Mouse (Mus musculus) limb, embryonic 10.5 days (tissue): Measurements from ENCODE around the gene Snx21. TPM values are rescaled to one million over a fixed set of nuclear protein-coding genes. Genes with fewer than 3 reads are reported as not detected.

Experiments used
- DNase-seq: peaks from one replicate; pipeline ENCODE4 v3.0.0-alpha.2; 2017; ENCODE audit warnings: low spot score
- H3K27ac ChIP-seq: fragments of 300-500 bp; sonication (generic); 2 replicates; pipeline ENCODE4 v1.5.1; 2016; ENCODE audit warnings: mild to moderate bottlenecking
- H3K27me3 ChIP-seq: fragments of 300-500 bp; sonication (generic); 2 replicates; pipeline ENCODE4 v1.6.1; 2016; ENCODE audit warnings: low read depth, mild to moderate bottlenecking; ENCODE audit not compliant: poor library complexity, severe bottlenecking
- H3K36me3 ChIP-seq: fragments of 300-500 bp; sonication (generic); 2 replicates; pipeline ENCODE4 v1.6.1; 2016; ENCODE audit warnings: mild to moderate bottlenecking, moderate library complexity
- H3K4me1 ChIP-seq: fragments of 300-500 bp; sonication (generic); 2 replicates; pipeline ENCODE4 v1.6.1; 2016
- H3K4me3 ChIP-seq: fragments of 300-500 bp; sonication (generic); 2 replicates; pipeline ENCODE4 v1.5.1; 2016; ENCODE audit warnings: mild to moderate bottlenecking, moderate library complexity
- H3K9me3 ChIP-seq: fragments of 300-500 bp; sonication (generic); replicated peaks from 2 replicates; pipeline ENCODE4 v1.6.1; 2016; ENCODE audit warnings: mild to moderate bottlenecking
- WGBS: fragments of 180-500 bp; shearing (Covaris S2); methylation state at CpG from one replicate; pipeline ENCODE4 v1.1.7; 2016; 5-methylcytosine and 5-hydroxymethylcytosine counted together
- polyA plus RNA-seq: library from polyadenylated mRNA; unstranded; fragments of >200 nt; fragmentation: Nextera tagmentation; extraction: Ambion mirVana; gene quantifications from 2 replicates; pipeline ENCODE4 v1.2.1, GENCODE M21; 2016

The Snx21 gene
- polyA plus RNA-seq, 1 experiment from 2014 or later, result 12.2 TPM

GRCm38 (mm10) chr2:164828437-164828836, 42.8 kb downstream of the Snx21 start, which contains the start of gene Spata25:
Gene Spata25, minus strand, starts transcription at chr2:164828537.
- 85% methylated on average over 6 of the region's 6 CpGs for WGBS
- no peak within 1 kb of the TSS for H3K27ac ChIP-seq
- H3K4me3 ChIP-seq, result no peak within 1 kb of the TSS; the same call in 1 of the 2 replicates
- no peaks in the 10 kb centered on the region for H3K9me3 ChIP-seq
- H3K36me3 ChIP-seq, result peaks cover 47% of the 10 kb centered on the region
- no peak for DNase-seq
- no peaks in the 10 kb centered on the region for H3K27me3 ChIP-seq
- H3K4me1 ChIP-seq, result peaks cover 17% of the 10 kb centered on the region

GRCm38 (mm10) chr2:164829090-164829489, 43.5 kb downstream of the Snx21 start:
- Histone ChIP-seq H3K27me3 (no peaks in the 10 kb centered on the region), H3K4me3 (no peak overlapping the region), H3K36me3 (peaks cover 47% of the 10 kb centered on the region), H3K9me3 (no peaks in the 10 kb centered on the region), H3K4me1 (peaks cover 15% of the 10 kb centered on the region), H3K27ac (no peak overlapping the region)
- DNase-seq, result no peak
- 89% methylated on average over 1 of the region's 1 CpGs for WGBS

- no peak for DNase-seq
- Histone ChIP-seq H3K36me3 (peaks cover 38% of the 10 kb centered on the region), H3K27me3 (no peaks in the 10 kb centered on the region), H3K27ac (no peak overlapping the region), H3K4me3 (no peak overlapping the region), H3K4me1 (peaks cover 27% of the 10 kb centered on the region), H3K9me3 (no peaks in the 10 kb centered on the region)
- WGBS, result 90% methylated on average over 10 of the region's 10 CpGs
These were observed 45.4 kb downstream of the Snx21 start for GRCm38 (mm10) chr2:164831029-164831428.

- 65% methylated on average over 16 of the region's 16 CpGs for WGBS
- Histone ChIP-seq H3K27me3 (no peaks in the 10 kb centered on the region), H3K36me3 (peaks cover 37% of the 10 kb centered on the region), H3K27ac (peak overlapping the region; percentile 93), H3K4me3 (peak overlapping the region; percentile 88), H3K9me3 (no peaks in the 10 kb centered on the region), H3K4me1 (peaks cover 27% of the 10 kb centered on the region)
- DNase-seq, result no peak
These were observed 46.6 kb downstream of the Snx21 start for GRCm38 (mm10) chr2:164832032-164832747.

GRCm38 (mm10) chr2:164832748-164833301, 47.2 kb downstream of the Snx21 start, which contains the start of gene Ctsa:
Gene Ctsa, plus strand, starts transcription at chr2:164832873.
- no peaks in the 10 kb centered on the region for H3K9me3 ChIP-seq
- peak; percentile 79 for DNase-seq
- no peaks in the 10 kb centered on the region for H3K27me3 ChIP-seq
- peak within 1 kb of the TSS; percentile 88 for H3K4me3 ChIP-seq
- peak within 1 kb of the TSS; percentile 93 for H3K27ac ChIP-seq
- peaks cover 27% of the 10 kb centered on the region for H3K4me1 ChIP-seq
- peaks cover 37% of the 10 kb centered on the region for H3K36me3 ChIP-seq
- 1% methylated on average over 35 of the region's 35 CpGs for WGBS

GRCm38 (mm10) chr2:164833314-164833959, 47.8 kb downstream of the Snx21 start, which contains the start of gene Neurl2:
Gene Neurl2, minus strand, starts transcription at chr2:164833456.
- no peaks in the 10 kb centered on the region for H3K27me3 ChIP-seq
- no peaks in the 10 kb centered on the region for H3K9me3 ChIP-seq
- H3K36me3 ChIP-seq, result peaks cover 37% of the 10 kb centered on the region
- H3K4me3 ChIP-seq, result peak within 1 kb of the TSS; percentile 88
- WGBS, result under 1% methylated on average over 31 of the region's 31 CpGs
- peaks cover 27% of the 10 kb centered on the region for H3K4me1 ChIP-seq
- H3K27ac ChIP-seq, result peak within 1 kb of the TSS; percentile 93
- peak; percentile 96 for DNase-seq

- Histone ChIP-seq H3K4me3 (peak overlapping the region; percentile 88), H3K27me3 (no peaks in the 10 kb centered on the region), H3K27ac (peak overlapping the region; percentile 93), H3K36me3 (peaks cover 42% of the 10 kb centered on the region), H3K9me3 (no peaks in the 10 kb centered on the region), H3K4me1 (peaks cover 27% of the 10 kb centered on the region)
- no peak for DNase-seq
- 52% methylated on average over 8 of the region's 8 CpGs for WGBS
These were observed 48.9 kb downstream of the Snx21 start for GRCm38 (mm10) chr2:164834531-164834930.

- H3K9me3 ChIP-seq, result no peaks in the 10 kb centered on the region
- peaks cover 27% of the 10 kb centered on the region for H3K4me1 ChIP-seq
- H3K27ac ChIP-seq, result no peak overlapping the region
- no peaks in the 10 kb centered on the region for H3K27me3 ChIP-seq
- WGBS, result 97% methylated on average over 4 of the region's 4 CpGs
- peak overlapping the region; percentile 88; the same call in 1 of the 2 replicates for H3K4me3 ChIP-seq
- peaks cover 49% of the 10 kb centered on the region for H3K36me3 ChIP-seq
- no peak for DNase-seq
These were observed 49.5 kb downstream of the Snx21 start for GRCm38 (mm10) chr2:164835164-164835563.

Other genes with a start within 250 kb of the Snx21 start
- gene Wfdc2, start 223.4 kb upstream of the Snx21 start, polyA plus RNA-seq, result 35.5 and 40.0 TPM in 2 replicates
- gene Spint3, start 212.4 kb upstream of the Snx21 start, polyA plus RNA-seq, result not detected in 2 replicates
- not detected in 2 replicates for gene Wfdc6a, start 200.4 kb upstream of the Snx21 start, polyA plus RNA-seq
- not detected in 2 replicates for gene Eppin, start 192.2 kb upstream of the Snx21 start, polyA plus RNA-seq
- gene Wfdc6b, start 172.3 kb upstream of the Snx21 start, polyA plus RNA-seq, result not detected in 2 replicates
- not detected in 2 replicates for gene Wfdc8, start 172.2 kb upstream of the Snx21 start, polyA plus RNA-seq
- not detected in 2 replicates for gene Wfdc16, start 147.0 kb upstream of the Snx21 start, polyA plus RNA-seq
- gene Wfdc10, start 129.8 kb upstream of the Snx21 start, polyA plus RNA-seq, result not detected in 2 replicates
- not detected in 2 replicates for gene Wfdc9, start 129.2 kb upstream of the Snx21 start, polyA plus RNA-seq
- not detected in 2 replicates for gene Wfdc11, start 111.7 kb upstream of the Snx21 start, polyA plus RNA-seq
- gene Wfdc13, start 100.7 kb upstream of the Snx21 start, polyA plus RNA-seq, result not detected in 2 replicates
- not detected in 2 replicates for gene Spint4, start 87.3 kb upstream of the Snx21 start, polyA plus RNA-seq
- gene Spint5, start 70.5 kb upstream of the Snx21 start, polyA plus RNA-seq, result not detected in 2 replicates
- gene Wfdc3, start 39.9 kb upstream of the Snx21 start, polyA plus RNA-seq, result 0.95 and 0.98 TPM in 2 replicates
- gene Dnttip1, start 39.8 kb upstream of the Snx21 start, polyA plus RNA-seq, result 93.1 and 93.2 TPM in 2 replicates
- gene Ube2c, start 15.9 kb upstream of the Snx21 start, polyA plus RNA-seq, result 607 and 617 TPM in 2 replicates
- gene Tnnc2, start 5.9 kb upstream of the Snx21 start, polyA plus RNA-seq, result 0.79 and 1.3 TPM in 2 replicates
- gene Acot8, start 19.1 kb downstream of the Snx21 start, polyA plus RNA-seq, result 14.7 and 18.4 TPM in 2 replicates
- 9.1 and 9.9 TPM in 2 replicates for gene Zswim3, start 19.3 kb downstream of the Snx21 start, polyA plus RNA-seq
- gene Zswim1, start 36.9 kb downstream of the Snx21 start, polyA plus RNA-seq, result 24.3 and 24.6 TPM in 2 replicates
- gene Spata25, start 42.7 kb downstream of the Snx21 start, polyA plus RNA-seq, result 0.36 TPM in 1 of 2 replicates, not detected in the other
- 93.0 and 105 TPM in 2 replicates for gene Ctsa, start 47.0 kb downstream of the Snx21 start, polyA plus RNA-seq
- gene Neurl2, start 47.6 kb downstream of the Snx21 start, polyA plus RNA-seq, result 4.0 and 6.9 TPM in 2 replicates
- 20.2 and 24.9 TPM in 2 replicates for gene Pltp, start 71.9 kb downstream of the Snx21 start, polyA plus RNA-seq
- 73.7 and 86.7 TPM in 2 replicates for gene Pcif1, start 93.5 kb downstream of the Snx21 start, polyA plus RNA-seq
- 18.0 and 21.3 TPM in 2 replicates for gene Zfp335, start 125.9 kb downstream of the Snx21 start, polyA plus RNA-seq
- 0.31 and 0.33 TPM in 2 replicates for gene Mmp9, start 155.0 kb downstream of the Snx21 start, polyA plus RNA-seq
- gene Slc12a5, start 175.0 kb downstream of the Snx21 start, polyA plus RNA-seq, result 0.83 and 1.0 TPM in 2 replicates
- gene Ncoa5, start 249.0 kb downstream of the Snx21 start, polyA plus RNA-seq, result 92.9 and 105 TPM in 2 replicates